Mouse (Mus musculus): ENCODE measurements around the gene Bcl2l1. TPM values are rescaled to one million over a fixed set of nuclear protein-coding genes. Genes with fewer than 3 reads are reported as not detected.

The Bcl2l1 gene
- polyA plus RNA-seq, 1 experiment: 142 TPM

GRCm38 (mm10) chr2:152733201-152733600, 98.3 kb downstream of the Bcl2l1 start:
- Histone ChIP-seq H3K4me1 (ENCODE audit: control insufficient read depth, insufficient read depth, low read length) (peaks cover 19% of the 10 kb centered on the region; the same call in 1 of the 2 replicates), H3K4me3 (replicated peaks; ENCODE audit: insufficient read depth, low read depth, low read length) (no peak overlapping the region), H3K27ac (ENCODE audit: insufficient read depth, low read length) (no peak overlapping the region), H3K27me3 (ENCODE audit: control insufficient read depth, insufficient read depth, low read length) (no peaks in the 10 kb centered on the region)
- WGBS: 83% methylated on average over 2 of the region's 2 CpGs
- TF ChIP-seq CTCF (IDR thresholded peaks at IDR 0.05; ENCODE audit: borderline replicate concordance, insufficient read depth, low read depth, low read length) (no peak), POLR2A (IDR thresholded peaks at IDR 0.05; ENCODE audit: borderline replicate concordance, insufficient read depth, low read length) (no peak)
- DNase-seq: no peak

Other genes with a start within 250 kb of the Bcl2l1 start
- not detected in 2 replicates for gene Defb45, start 232.3 kb downstream of the Bcl2l1 start, polyA plus RNA-seq (2012; rRNA removed)
- gene Defb36, start 227.4 kb downstream of the Bcl2l1 start, polyA plus RNA-seq (2012; rRNA removed): not detected in 2 replicates
- gene Defb25, start 208.7 kb downstream of the Bcl2l1 start, polyA plus RNA-seq (2012; rRNA removed): not detected in 2 replicates
- gene Rem1, start 204.8 kb downstream of the Bcl2l1 start, polyA plus RNA-seq (2012; rRNA removed): 0.76 and 0.90 TPM in 2 replicates
- 80.5 and 83.5 TPM in 2 replicates for gene H13, start 162.3 kb downstream of the Bcl2l1 start, polyA plus RNA-seq (2012; rRNA removed)
- gene Mcts2, start 144.7 kb downstream of the Bcl2l1 start, polyA plus RNA-seq (2012; rRNA removed): 19.2 and 19.9 TPM in 2 replicates
- 63.8 and 68.7 TPM in 2 replicates for gene Id1, start 95.5 kb downstream of the Bcl2l1 start, polyA plus RNA-seq (2012; rRNA removed)
- 9.2 and 9.7 TPM in 2 replicates for gene Cox4i2, start 77.6 kb downstream of the Bcl2l1 start, polyA plus RNA-seq (2012; rRNA removed)
- gene Tpx2, start 16.2 kb upstream of the Bcl2l1 start, polyA plus RNA-seq (2012; rRNA removed): 1.2 TPM in 2 replicates
- gene Mylk2, start 79.6 kb upstream of the Bcl2l1 start, polyA plus RNA-seq (2012; rRNA removed): not detected in 2 replicates
- 1.2 and 1.9 TPM in 2 replicates for gene Foxs1, start 101.5 kb upstream of the Bcl2l1 start, polyA plus RNA-seq (2012; rRNA removed)
- gene Dusp15, start 120.0 kb upstream of the Bcl2l1 start, polyA plus RNA-seq (2012; rRNA removed): 73.1 and 73.6 TPM in 2 replicates
- gene Ttll9, start 130.8 kb upstream of the Bcl2l1 start, polyA plus RNA-seq (2012; rRNA removed): 4.6 and 4.8 TPM in 2 replicates
- gene Pdrg1, start 183.7 kb upstream of the Bcl2l1 start, polyA plus RNA-seq (2012; rRNA removed): 131 and 133 TPM in 2 replicates
- 9.5 and 11.6 TPM in 2 replicates for gene Xkr7, start 200.1 kb upstream of the Bcl2l1 start, polyA plus RNA-seq (2012; rRNA removed)
- 9.0 and 11.4 TPM in 2 replicates for gene Ccm2l, start 234.2 kb upstream of the Bcl2l1 start, polyA plus RNA-seq (2012; rRNA removed)